Mouse (Mus musculus) left cerebral cortex, postnatal 10 days (tissue): ENCODE measurements at regions not wholly inside any gene's neighbourhood (a gene's known extent, or its start where the extent isn't known, plus 50 kb on each side); places are given as distances from the start of the nearest gene placed in this dataset.

Source experiments
- DNase-seq, 2 experiments: peaks; one replicate each; pipeline ENCODE4 v3.0.0; 2021 to 2022; ENCODE audit warnings: low spot score in 2 of 2, mixed read lengths in 1 of 2; ENCODE audit errors: extremely low spot score in 1 of 2
- intact Hi-C: fragments of 180-260 bp; cut with DNase I; formaldehyde crosslinking; loops from one replicate; pipeline ENCODE4 v1.15.1; 2025

DNA sequence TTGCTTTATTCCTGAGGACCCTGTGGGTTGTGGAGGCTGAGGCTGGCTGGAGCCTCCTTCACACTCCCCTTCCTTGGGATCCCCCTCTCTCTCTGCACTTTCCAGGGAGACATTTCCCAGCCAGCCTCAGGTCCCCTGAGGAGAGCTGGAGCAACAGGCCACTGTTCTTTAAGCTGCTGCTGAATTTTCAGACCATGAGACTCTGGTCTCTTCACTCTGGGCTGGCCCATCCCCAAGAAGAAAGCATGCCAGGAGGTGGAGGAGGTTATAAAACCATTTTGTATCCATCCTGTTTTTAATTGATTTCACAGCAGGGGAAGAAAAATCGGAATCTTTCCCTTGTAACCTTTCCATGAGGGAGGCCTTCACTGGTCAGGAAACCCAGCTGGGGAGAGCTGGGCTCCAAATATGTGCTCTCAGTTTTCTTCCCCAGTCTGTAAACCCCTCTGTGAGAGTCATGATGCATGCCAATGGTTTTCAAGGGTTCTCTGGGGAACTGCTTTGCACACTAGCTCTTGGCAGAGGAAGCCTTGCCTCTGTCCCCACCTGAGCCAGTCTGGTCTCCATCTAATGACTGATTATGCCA is 122.6 kb downstream of the Mtx3 start:
- DNase-seq, result no peak
- intact Hi-C loops, result no loop called here

DNA sequence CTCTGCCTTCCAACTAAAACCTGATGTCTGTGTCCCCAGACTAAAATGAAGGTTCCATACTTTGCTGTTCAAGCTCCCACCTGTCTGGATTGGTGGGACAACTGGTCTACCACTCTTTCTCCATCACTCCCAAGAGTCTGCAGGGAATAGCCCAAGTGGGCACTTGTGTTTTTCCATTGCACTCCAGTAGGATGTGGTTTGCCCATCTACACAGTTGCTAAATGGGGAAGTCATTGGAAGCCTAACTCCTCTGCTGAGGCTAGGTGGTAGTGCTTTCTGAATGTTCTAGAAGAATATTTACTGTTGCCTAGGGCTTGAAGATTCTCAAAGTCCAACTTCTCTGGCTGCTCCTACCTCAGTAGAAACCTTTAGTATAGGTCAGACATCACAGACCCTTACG is 125.0 kb downstream of the Mtx3 start:
- no peak for DNase-seq
- intact Hi-C loops, result no loop called here

DNA sequence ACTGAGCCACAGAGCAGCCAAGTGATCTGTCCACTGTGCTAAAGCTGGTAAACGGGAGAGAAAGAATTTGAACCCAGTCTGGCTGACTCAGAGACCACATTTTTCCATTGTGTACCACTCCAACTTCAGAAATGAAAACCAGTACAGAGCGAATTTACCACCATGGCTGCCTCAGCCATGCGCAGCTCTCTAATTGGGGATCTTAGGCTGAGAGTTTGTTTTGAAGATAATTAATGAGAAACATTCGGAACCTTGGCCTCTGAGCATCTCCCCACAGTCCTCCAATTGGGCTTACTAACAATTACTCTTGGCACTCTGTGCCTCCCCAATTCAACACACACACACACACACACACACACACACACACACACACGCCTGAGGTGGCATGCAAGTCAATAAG is 128.3 kb downstream of the Mtx3 start:
- intact Hi-C loops, result no loop called here
- no peak for DNase-seq

DNA sequence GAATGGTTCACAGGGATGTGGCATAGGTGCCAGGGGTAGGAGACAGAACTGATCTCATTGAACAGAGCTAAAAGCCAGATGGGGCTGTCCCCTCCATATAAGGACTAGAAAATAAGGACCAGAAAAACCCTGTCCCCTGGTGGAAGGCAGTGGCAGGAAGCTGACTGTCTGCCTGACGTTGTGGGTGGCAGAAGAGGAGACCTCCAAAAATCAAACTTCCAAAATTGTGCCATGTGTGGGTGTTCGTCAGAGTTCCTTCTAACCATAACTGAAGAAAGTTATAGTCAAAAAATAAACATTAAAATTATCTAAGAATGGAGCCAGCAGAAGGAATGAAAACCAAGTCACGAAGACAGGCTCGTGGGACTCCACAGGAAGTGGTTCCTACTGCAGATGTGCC is 129.2 kb downstream of the Mtx3 start:
- no peak for DNase-seq
- intact Hi-C loops, result no loop called here

DNA sequence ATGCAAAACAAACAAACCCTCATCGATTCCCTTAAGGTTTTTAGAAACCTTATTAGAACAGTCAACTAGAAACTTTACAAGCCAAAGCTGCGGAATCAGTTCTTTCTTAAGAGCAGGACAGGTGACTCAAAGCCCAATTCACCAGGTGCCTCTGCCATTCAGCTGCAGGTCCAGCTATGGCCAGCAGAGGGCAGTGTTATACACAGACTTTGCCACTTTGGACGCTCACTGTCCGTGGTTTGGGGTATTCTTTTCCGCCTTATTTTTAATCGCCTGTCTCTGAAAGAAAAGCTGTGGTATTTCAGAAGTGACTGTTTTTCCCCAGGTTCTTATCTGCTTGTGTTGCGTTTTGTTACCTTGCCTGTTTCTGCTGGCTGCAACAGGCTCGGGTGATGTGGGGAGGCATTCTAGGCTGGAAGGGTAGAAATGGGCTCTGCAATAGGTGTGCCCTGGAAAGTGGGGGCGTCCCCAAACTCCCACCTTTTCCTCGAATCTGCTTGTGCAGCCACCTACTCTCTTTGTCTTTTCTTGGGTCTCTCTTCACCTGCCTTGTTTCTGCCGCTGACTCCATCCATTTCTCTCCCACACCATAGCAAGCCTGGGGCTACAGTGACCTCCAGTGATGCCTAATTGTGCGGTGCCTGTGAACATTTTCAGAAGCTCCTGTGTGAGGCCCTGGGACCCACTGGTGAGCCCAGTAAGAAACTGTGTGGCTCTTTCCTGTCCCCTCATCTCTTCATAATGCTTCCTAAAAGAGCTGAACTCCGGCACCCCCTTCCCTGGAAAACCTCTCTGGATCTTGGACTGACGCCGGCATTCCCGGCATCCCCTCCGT is 142.4 kb downstream of the Mtx3 start:
- peak; percentile 58 to 71 for DNase-seq
- intact Hi-C loops, result loop anchor here (5.0 to 10.0 kb wide), 4 partner anchors 205 to 318 kb away; partner anchors contain the start of gene Tent2

DNA sequence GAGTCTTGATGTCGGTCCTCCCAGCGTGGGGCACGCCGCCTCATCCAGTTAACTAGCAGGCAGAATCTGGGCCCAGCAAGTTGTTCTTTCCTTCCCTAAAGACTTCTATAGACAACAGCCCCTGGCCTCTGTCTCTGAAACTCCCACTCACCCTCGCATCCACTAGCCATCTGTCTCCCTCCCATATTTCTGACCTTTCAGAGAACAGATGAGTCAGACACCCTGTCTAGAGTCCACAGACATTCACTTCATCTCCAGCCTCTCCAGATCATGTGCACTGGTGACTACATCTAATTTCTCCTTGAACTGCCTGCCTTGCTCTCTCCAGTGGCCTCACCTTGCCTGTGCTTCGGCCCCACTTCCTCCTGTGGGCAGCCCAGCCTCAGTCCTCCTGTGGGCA is 143.1 kb downstream of the Mtx3 start:
- DNase-seq, result peak in 1 of 2 experiments; percentile 22

DNA sequence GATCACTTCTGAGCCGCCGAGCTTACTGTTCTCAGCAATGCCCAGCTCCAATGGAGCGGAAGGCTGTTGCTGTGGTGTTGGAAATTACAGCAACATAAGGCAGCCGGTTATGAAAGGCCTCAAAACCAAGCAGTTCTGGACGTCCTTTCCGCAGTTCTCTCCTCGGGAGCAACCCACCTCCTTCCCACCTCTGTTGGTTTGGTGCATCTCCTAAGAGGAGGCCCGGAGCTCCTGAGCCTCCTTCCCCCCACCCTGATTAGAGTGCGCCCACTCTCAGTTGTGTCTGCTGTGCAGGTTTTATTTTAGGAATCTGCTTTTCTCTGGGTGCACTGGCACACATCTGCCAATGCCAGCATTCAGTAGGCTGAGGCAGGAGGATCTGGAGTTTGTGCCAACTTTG is 144.0 kb downstream of the Mtx3 start:
- no peak for DNase-seq
- intact Hi-C loops, result loop anchor here (5.0 to 10.0 kb wide), 4 partner anchors 204 to 316 kb away; partner anchors contain the start of gene Tent2

More for the DNA sequence above, 143.1 kb downstream of the Mtx3 start:
- intact Hi-C loops, result loop anchor here (5.0 to 10.0 kb wide), 4 partner anchors 205 to 317 kb away; partner anchors contain the start of gene Tent2

DNA sequence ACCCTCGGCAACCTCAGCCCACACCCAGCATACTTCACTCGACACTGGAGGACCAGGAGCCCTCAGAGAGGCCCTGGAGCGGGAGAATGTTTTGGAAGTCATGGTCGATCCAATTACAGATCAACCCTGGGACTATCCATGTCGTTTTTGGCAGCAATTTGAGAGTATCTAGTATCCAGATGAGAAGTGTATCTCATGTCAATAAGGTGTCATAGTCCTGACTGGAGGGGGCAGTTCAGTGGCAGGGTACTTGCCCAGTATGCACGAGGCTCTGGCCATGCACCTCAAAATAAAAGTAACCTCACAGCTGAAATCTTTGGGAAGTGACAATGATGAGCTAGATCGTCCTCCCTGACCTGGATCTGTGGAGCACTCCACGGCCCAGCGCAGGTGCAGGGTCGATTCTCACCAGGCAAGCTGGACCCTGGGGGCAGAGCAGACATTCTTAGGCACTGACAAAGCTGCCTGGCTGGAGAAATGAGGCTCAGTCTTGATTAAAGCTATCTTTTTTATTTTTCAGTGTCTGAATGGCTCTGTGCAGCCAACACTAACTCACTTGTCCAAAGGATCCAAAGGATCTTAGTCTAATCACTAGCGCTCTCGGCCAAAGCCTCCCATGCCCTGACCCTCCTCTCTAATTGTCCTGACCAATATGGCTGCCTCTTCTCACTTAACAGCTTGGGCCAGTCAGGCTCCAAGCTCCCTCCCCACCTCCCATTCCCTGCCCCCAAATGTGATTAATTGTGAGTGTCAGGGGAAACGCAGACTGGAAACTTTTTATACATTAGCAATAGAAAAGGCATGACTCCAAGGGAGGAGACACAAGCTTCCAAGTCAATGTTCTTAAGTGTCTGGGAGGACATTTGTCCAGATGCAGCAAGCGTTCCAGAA is 146.0 kb downstream of the Mtx3 start:
- DNase-seq, result no peak
- intact Hi-C loops, result no loop called here
